Mouse (Mus musculus): ENCODE data around the gene Prr7. TPM values are rescaled to one million over a fixed set of nuclear protein-coding genes. Genes with fewer than 3 reads are reported as not detected.
A peak's percentile ranks its signal among the peaks of the same experiment; 100 is the strongest.

Gene Prr7
- total and polyA plus RNA-seq, 3 experiments, result 2.7 to 8.7 TPM; not detected in 1

DNA sequence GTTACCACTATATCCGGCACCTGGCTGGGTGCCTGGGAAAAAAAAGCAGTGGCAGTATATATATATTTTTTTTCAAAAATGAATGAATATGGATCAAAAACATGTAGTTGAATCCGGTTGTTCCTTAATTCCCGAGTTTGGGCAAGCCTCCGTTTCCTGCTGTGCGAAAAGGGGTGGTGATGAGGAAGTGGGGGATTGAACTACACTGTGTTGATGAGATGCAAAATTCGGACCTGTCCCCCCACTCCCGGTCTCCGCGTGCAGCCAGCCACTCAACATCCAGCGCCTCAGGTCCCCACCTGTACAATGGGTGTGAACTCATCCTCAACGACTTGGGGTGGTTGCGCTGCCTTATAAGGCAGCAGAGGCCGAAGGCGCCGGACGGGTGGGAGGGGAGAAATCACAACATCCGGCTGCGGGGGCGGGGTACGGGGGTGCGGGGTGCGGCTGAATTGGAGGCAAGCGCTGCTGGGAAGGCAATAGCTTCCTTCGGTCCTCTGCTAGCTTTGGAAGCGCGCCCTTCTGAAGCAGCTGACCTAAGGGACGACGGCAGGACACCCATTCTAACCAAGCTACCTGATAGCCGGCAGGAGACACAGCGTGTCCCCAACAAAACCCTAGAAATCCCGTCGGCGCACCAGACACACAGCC lies 19.7 kb upstream of the Prr7 start:
- H3K79me2 ChIP-seq (ENCODE audit: control insufficient read depth, insufficient read depth, low read length, poor library complexity), result peaks cover 32% of the 10 kb centered on the region
- DNase-seq (ENCODE audit: low read depth, low spot score), result peak; percentile 91
- H3K4me1 ChIP-seq (ENCODE audit: control insufficient read depth in 1 of 2, insufficient read depth in 2 of 2, low read length in 2 of 2), result peaks cover 7 to 31% of the 10 kb centered on the region in 2 experiments
- peak overlapping the region; percentile 55 to 68 for H3K4me3 ChIP-seq (ENCODE audit: control insufficient read depth in 1 of 2, insufficient read depth in 1 of 2, low read depth in 2 of 2, low read length in 2 of 2)
- H3K27ac ChIP-seq (ENCODE audit: control insufficient read depth, low read depth, low read length), result peak overlapping the region; percentile 84
- peaks cover 0 to 18% of the 10 kb centered on the region in 2 experiments; a peak in 2 of 4 replicates for H3K36me3 ChIP-seq (ENCODE audit: control insufficient read depth in 1 of 2, insufficient read depth in 2 of 2, low read length in 2 of 2)
- no peaks in the 10 kb centered on the region for H3K9me3 ChIP-seq (replicated peaks; ENCODE audit: insufficient read depth, low read length)
- peak overlapping the region; percentile 64 for H3K9ac ChIP-seq (ENCODE audit: control insufficient read depth, low read depth, low read length, poor library complexity, severe bottlenecking)
- no peaks in the 10 kb centered on the region for H3K27me3 ChIP-seq (ENCODE audit: control insufficient read depth in 1 of 2, insufficient read depth in 2 of 2, low read length in 2 of 2)
- TF ChIP-seq SMC3 (IDR thresholded peaks at IDR 0.05; ENCODE audit: low read depth, low read length) (no peak), NRF1 (IDR thresholded peaks at IDR 0.05; ENCODE audit: insufficient read depth, low read depth, low read length, poor library complexity, severe bottlenecking) (no peak), HCFC1 (IDR thresholded peaks at IDR 0.05; ENCODE audit: low read depth, low read length) (peak; percentile 18), ETS1 (IDR thresholded peaks at IDR 0.05; ENCODE audit: low read depth, low read length) (0 out of 2 replicates have a peak, but pooled peaks have one; percentile 32), ZMIZ1 (IDR thresholded peaks at IDR 0.05; ENCODE audit: low read depth, low read length) (no peak), USF2 (IDR thresholded peaks at IDR 0.05; ENCODE audit: borderline replicate concordance in 1 of 2, insufficient read depth in 1 of 2, low read depth in 1 of 2, low read length in 2 of 2) (no peak), USF1 (IDR thresholded peaks at IDR 0.05; ENCODE audit: low read depth, low read length) (no peak), RCOR1 (IDR thresholded peaks at IDR 0.05; ENCODE audit: low read depth, low read length) (no peak), ELF1 (IDR thresholded peaks at IDR 0.05; ENCODE audit: low read depth, low read length) (peak; percentile 59; the same call in 1 of the 2 replicates), TCF12 (IDR thresholded peaks at IDR 0.05; ENCODE audit: low read depth, low read length) (no peak; the same call in 1 of the 2 replicates), POLR2A (IDR thresholded peaks at IDR 0.05; ENCODE audit: control insufficient read depth in 1 of 2, insufficient read depth in 1 of 2, low read depth in 1 of 2, low read length in 2 of 2, poor library complexity in 1 of 2) (peak; percentile 32 to 66; a peak in 2 of 4 replicates), ZC3H11A (IDR thresholded peaks at IDR 0.05; ENCODE audit: low read depth, low read length) (no peak), MAX (IDR thresholded peaks at IDR 0.05; ENCODE audit: low read length) (peak; percentile 44), MEF2A (IDR thresholded peaks at IDR 0.05; ENCODE audit: extremely low read depth, insufficient replicate concordance, low read depth, low read length, poor library complexity, severe bottlenecking) (no peak), TAL1 (IDR thresholded peaks at IDR 0.05; ENCODE audit: low read length) (no peak), CTCF (IDR thresholded peaks at IDR 0.05 in 2 of 3, conservative IDR thresholded peaks at IDR 0.05 in 1 of 3; ENCODE audit: control insufficient read depth in 1 of 3, insufficient read depth in 1 of 3, low read depth in 2 of 3, low read length in 3 of 3, poor library complexity in 1 of 3, severe bottlenecking in 1 of 3) (no peak), MAZ (IDR thresholded peaks at IDR 0.05; ENCODE audit: low read depth, low read length) (no peak), MYC (IDR thresholded peaks at IDR 0.05; ENCODE audit: low read depth, low read length) (no peak), GATA1 (IDR thresholded peaks at IDR 0.05; ENCODE audit: low read depth, low read length) (no peak), ZNF384 (IDR thresholded peaks at IDR 0.05; ENCODE audit: low read depth, low read length) (no peak), CHD1 (IDR thresholded peaks at IDR 0.05; ENCODE audit: low read depth, low read length) (no peak), MYB (IDR thresholded peaks at IDR 0.05; ENCODE audit: low read depth, low read length) (no peak), NELFE (IDR thresholded peaks at IDR 0.05; ENCODE audit: low read depth, low read length) (peak; percentile 49), KAT2A (conservative IDR thresholded peaks at IDR 0.05; ENCODE audit: low read depth, low read length) (no peak), RAD21 (IDR thresholded peaks at IDR 0.05; ENCODE audit: low read depth, low read length) (no peak), POLR2AphosphoS5 (IDR thresholded peaks at IDR 0.05; ENCODE audit: borderline replicate concordance, low read depth, low read length) (no peak), GABPA (IDR thresholded peaks at IDR 0.05; ENCODE audit: low read depth, low read length) (no peak), JUND (IDR thresholded peaks at IDR 0.05; ENCODE audit: low read depth, low read length) (no peak), TBP (IDR thresholded peaks at IDR 0.05; ENCODE audit: low read depth, low read length) (peak; percentile 71), MXI1 (IDR thresholded peaks at IDR 0.05; ENCODE audit: low read depth, low read length) (peak; percentile 80), E2F4 (IDR thresholded peaks at IDR 0.05; ENCODE audit: borderline replicate concordance, low read depth, low read length) (no peak), CHD2 (IDR thresholded peaks at IDR 0.05; ENCODE audit: low read length) (no peak), ZKSCAN1 (IDR thresholded peaks at IDR 0.05; ENCODE audit: low read depth, low read length) (no peak), EP300 (IDR thresholded peaks at IDR 0.05; ENCODE audit: low read depth in 1 of 2, low read length in 2 of 2) (no peak), BHLHE40 (IDR thresholded peaks at IDR 0.05; ENCODE audit: borderline replicate concordance, low read depth, low read length) (no peak), SIN3A (IDR thresholded peaks at IDR 0.05; ENCODE audit: low read length) (peak; percentile 75), UBTF (IDR thresholded peaks at IDR 0.05; ENCODE audit: borderline replicate concordance, insufficient read depth, low read depth, low read length) (no peak)
